8 mouse cellular contexts compared by ENCODE assay signal in the genomic region with DNA sequence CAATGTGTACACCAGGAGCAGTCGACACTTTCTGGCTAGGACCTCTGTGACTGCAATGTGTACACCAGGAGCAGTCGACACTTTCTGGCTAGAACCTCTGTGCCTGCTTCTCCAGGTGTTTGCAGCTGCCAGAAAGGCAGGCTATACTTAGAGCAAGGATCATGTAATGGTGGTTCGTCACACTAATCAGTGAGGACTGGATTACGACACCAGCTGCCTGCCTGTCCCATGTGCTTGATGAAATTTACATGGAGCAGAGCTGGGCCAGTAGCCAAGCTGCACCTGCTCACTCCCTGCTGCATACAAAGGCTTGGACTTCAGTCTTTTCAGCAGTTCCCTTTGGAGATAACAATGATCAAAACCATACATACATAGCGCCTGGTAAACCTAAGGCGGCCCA. TPM values are rescaled to one million over a fixed set of nuclear protein-coding genes. Genes with fewer than 3 reads are reported as not detected.
DNase-seq lines count a peak whose midpoint lies in the region; ATAC-seq and TF ChIP-seq lines count a peak whose summit lies in the region.

No protein-coding gene starts in this region.

- WGBS in embryonic facial prominence, embryonic 13.5 days = 41% methylated on average over 6 of the region's 6 CpGs
- WGBS in heart, embryonic 16.5 days = 29% methylated on average over 6 of the region's 6 CpGs
- WGBS in stomach, embryonic 14.5 days = 28% methylated on average over 6 of the region's 6 CpGs

- H3K27me3 ChIP-seq in embryonic facial prominence, embryonic 13.5 days = no peaks in the 10 kb centered on the region
- H3K27me3 ChIP-seq in heart, embryonic 16.5 days (ENCODE audit: control insufficient read depth, insufficient read depth, low read length) = no peaks in the 10 kb centered on the region
- H3K27me3 ChIP-seq in stomach, embryonic 14.5 days (ENCODE audit: control insufficient read depth, insufficient read depth, low read length) = no peaks in the 10 kb centered on the region

- peaks cover 48% of the 10 kb centered on the region for H3K4me1 ChIP-seq in embryonic facial prominence, embryonic 13.5 days
- H3K4me1 ChIP-seq in heart, embryonic 16.5 days (ENCODE audit: control insufficient read depth, insufficient read depth, low read length) = peaks cover 28% of the 10 kb centered on the region
- peaks cover 35% of the 10 kb centered on the region for H3K4me1 ChIP-seq in stomach, embryonic 14.5 days (ENCODE audit: control insufficient read depth, insufficient read depth, low read length)

- H3K27ac ChIP-seq in layer of hippocampus, adult 2 months = peak overlapping the region; percentile 79
- H3K27ac ChIP-seq in embryonic facial prominence, embryonic 13.5 days = peak overlapping the region; percentile 84
- H3K27ac ChIP-seq in heart, embryonic 16.5 days (ENCODE audit: low read length) = peak overlapping the region; percentile 89
- H3K27ac ChIP-seq in stomach, embryonic 14.5 days (ENCODE audit: low read length) = peak overlapping the region; percentile 95

- H3K36me3 ChIP-seq in embryonic facial prominence, embryonic 13.5 days = peaks cover 7% of the 10 kb centered on the region
- 0 out of 2 replicates have a peak, but pooled peaks cover 3% of the 10 kb centered on the region for H3K36me3 ChIP-seq in heart, embryonic 16.5 days (ENCODE audit: control insufficient read depth, insufficient read depth)
- H3K36me3 ChIP-seq in stomach, embryonic 14.5 days (ENCODE audit: control insufficient read depth, insufficient read depth, low read length) = no peaks in the 10 kb centered on the region; the same call in 1 of the 2 replicates

- no peak overlapping the region for H3K9ac ChIP-seq in embryonic facial prominence, embryonic 13.5 days
- peak overlapping the region; percentile 54 for H3K9ac ChIP-seq in heart, embryonic 16.5 days (ENCODE audit: low read length)
- H3K9ac ChIP-seq in stomach, embryonic 14.5 days (replicated peaks; ENCODE audit: low read depth, low read length) = no peak overlapping the region

- no peaks in the 10 kb centered on the region for H3K9me3 ChIP-seq in embryonic facial prominence, embryonic 13.5 days
- no peaks in the 10 kb centered on the region for H3K9me3 ChIP-seq in heart, embryonic 16.5 days (replicated peaks; ENCODE audit: control insufficient read depth, low read length)
- H3K9me3 ChIP-seq in stomach, embryonic 14.5 days (ENCODE audit: control insufficient read depth, low read depth, low read length) = no peaks in the 10 kb centered on the region

- peak overlapping the region; percentile 41 for H3K4me2 ChIP-seq in embryonic facial prominence, embryonic 13.5 days
- peak overlapping the region; percentile 75 for H3K4me2 ChIP-seq in heart, embryonic 16.5 days (ENCODE audit: low read depth, low read length)
- H3K4me2 ChIP-seq in stomach, embryonic 14.5 days (replicated peaks; ENCODE audit: low read depth, low read length) = peak overlapping the region; percentile 39; the same call in 1 of the 2 replicates

- DNase-seq in layer of hippocampus, adult 2 months (ENCODE audit: low spot score in 2 of 2) = peak; percentile 27 to 43
- no peak for DNase-seq in layer of hippocampus, postnatal 25 days (ENCODE audit: extremely low spot score in 1 of 2, low spot score in 1 of 2)
- peak; percentile 26 to 59 for DNase-seq in kidney, postnatal 4 days
- DNase-seq in lung, postnatal 36 days = peak; percentile 86
- no peak for DNase-seq in ovary, adult 18-20 months (ENCODE audit: low spot score)

- ATAC-seq in embryonic facial prominence, embryonic 13.5 days (ENCODE audit: insufficient number of reproducible peaks, insufficient read depth, low FRiP score, low TSS enrichment, low read depth) = peak; percentile 29; the same call in 1 of the 2 replicates
- ATAC-seq in heart, embryonic 16.5 days (replicated peaks; ENCODE audit: extremely low read depth, insufficient read depth, low FRiP score) = peak; percentile 85
- ATAC-seq in stomach, embryonic 14.5 days (ENCODE audit: insufficient number of reproducible peaks, insufficient read depth, low FRiP score, low read depth) = peak; percentile 79

- H3K4me3 ChIP-seq in layer of hippocampus, adult 2 months = no peak overlapping the region
- H3K4me3 ChIP-seq in embryonic facial prominence, embryonic 13.5 days = no peak overlapping the region
- peak overlapping the region; percentile 45 for H3K4me3 ChIP-seq in heart, embryonic 16.5 days (ENCODE audit: low read length)
- H3K4me3 ChIP-seq in stomach, embryonic 14.5 days (ENCODE audit: low read depth, low read length) = peak overlapping the region; percentile 1; the same call in 1 of the 2 replicates

- no peak for TF ChIP-seq CTCF in layer of hippocampus, adult 2 months (conservative IDR thresholded peaks at IDR 0.05)

RNA-seq across cellular contexts. Expression of gene D17Wsu92e, which starts 23.7 kb away (rescaled TPM):
- 100 to 1,000 TPM; 192 to 197 TPM for total RNA-seq in layer of hippocampus, adult 2 months (2021)
- 100 to 1,000 TPM; 173 to 183 TPM for total RNA-seq in layer of hippocampus, postnatal 25 days (2021)
- polyA plus RNA-seq in embryonic facial prominence, embryonic 13.5 days (2015; fragmentation: Nextera tagmentation; extraction: Ambion mirVana) = 18.3 and 20.2 TPM in 2 replicates
- polyA plus RNA-seq in heart, embryonic 16.5 days (2015; fragmentation: Nextera tagmentation; extraction: Ambion mirVana) = 15.4 and 16.0 TPM in 2 replicates
- 21.6 and 22.3 TPM in 2 replicates for polyA plus RNA-seq in stomach, embryonic 14.5 days (2014; fragmentation: Nextera tagmentation; extraction: Ambion mirVana)

RNA-seq across cellular contexts. Expression of gene Snrpc, which starts 41.2 kb away (rescaled TPM):
- total RNA-seq in layer of hippocampus, adult 2 months (2021) = 10 to 100 TPM; 46.7 to 51.1 TPM
- total RNA-seq in layer of hippocampus, postnatal 25 days (2021) = 10 to 100 TPM; 61.5 TPM
- 326 and 362 TPM in 2 replicates for polyA plus RNA-seq in embryonic facial prominence, embryonic 13.5 days (2015; fragmentation: Nextera tagmentation; extraction: Ambion mirVana)
- polyA plus RNA-seq in heart, embryonic 16.5 days (2015; fragmentation: Nextera tagmentation; extraction: Ambion mirVana) = 186 and 189 TPM in 2 replicates
- polyA plus RNA-seq in stomach, embryonic 14.5 days (2014; fragmentation: Nextera tagmentation; extraction: Ambion mirVana) = 309 and 325 TPM in 2 replicates

RNA-seq across cellular contexts. Expression of gene Uhrf1bp1, which starts 59.5 kb away (rescaled TPM):
- 10 to 100 TPM; 13.5 to 13.9 TPM for total RNA-seq in layer of hippocampus, adult 2 months (2021)
- total RNA-seq in layer of hippocampus, postnatal 25 days (2021) = 10 to 100 TPM; 16.3 to 16.5 TPM
- 6.5 and 7.1 TPM in 2 replicates for polyA plus RNA-seq in embryonic facial prominence, embryonic 13.5 days (2015; fragmentation: Nextera tagmentation; extraction: Ambion mirVana)
- polyA plus RNA-seq in heart, embryonic 16.5 days (2015; fragmentation: Nextera tagmentation; extraction: Ambion mirVana) = 2.4 and 3.0 TPM in 2 replicates
- polyA plus RNA-seq in stomach, embryonic 14.5 days (2014; fragmentation: Nextera tagmentation; extraction: Ambion mirVana) = 6.4 and 7.5 TPM in 2 replicates

Comparison
In these comparisons a context has a peak if more than half of its experiments do, and no peak if none do; other contexts are left out.
1. DNase-seq: peak in layer of hippocampus, adult 2 months (2 of 2), kidney, postnatal 4 days (2 of 2) and lung, postnatal 36 days (single experiment); none in layer of hippocampus, postnatal 25 days (0 of 2) and ovary, adult 18-20 months (single experiment).
2. H3K4me3 ChIP-seq: peak in heart, embryonic 16.5 days (single experiment) and stomach, embryonic 14.5 days (single experiment); none in layer of hippocampus, adult 2 months (single experiment) and embryonic facial prominence, embryonic 13.5 days (single experiment).
3. ATAC-seq: peak in every context shown above with its lines; median percentile 85 in heart, embryonic 16.5 days; 79 in stomach, embryonic 14.5 days; 29 in embryonic facial prominence, embryonic 13.5 days.
4. Peak in every context shown above with its lines, with median percentiles within 50 percentile points of each other: H3K27ac ChIP-seq and H3K4me2 ChIP-seq.